Mouse (Mus musculus) liver, postnatal 0 days (tissue): Measurements from ENCODE around the gene Sh3bp4. TPM values are rescaled to one million over a fixed set of nuclear protein-coding genes. Genes with fewer than 3 reads are reported as not detected.

Source experiments
- ATAC-seq: fragments of 200-750 bp; cut with Nextera tagmentation; 2 replicates; pipeline ENCODE4 v1.8.0; 2017; ENCODE audit warnings: mild to moderate bottlenecking, moderate library complexity
- DNase-seq: peaks from one replicate; pipeline ENCODE4 v3.0.0-alpha.2; 2016
- H3K27ac ChIP-seq: fragments of 300-500 bp; sonication (generic); 2 replicates; pipeline ENCODE4 v1.5.1; 2014; ENCODE audit warnings: antibody characterized with exemption, moderate library complexity, mild to moderate bottlenecking, low read depth
- H3K27me3 ChIP-seq: fragments of 300-500 bp; sonication (generic); 2 replicates; pipeline ENCODE4 v1.6.1; 2014; ENCODE audit warnings: low read length, control low read depth, mixed read lengths; ENCODE audit not compliant: insufficient read depth
- H3K36me3 ChIP-seq: fragments of 300-500 bp; sonication (generic); replicated peaks from 2 replicates; pipeline ENCODE4 v1.6.1; 2014; ENCODE audit warnings: mild to moderate bottlenecking, control low read depth, low read length, moderate library complexity, mixed read lengths; ENCODE audit not compliant: insufficient read depth
- H3K4me1 ChIP-seq: fragments of 300-500 bp; sonication (generic); 2 replicates; pipeline ENCODE4 v1.6.1; 2014; ENCODE audit warnings: antibody characterized with exemption, mild to moderate bottlenecking, control low read depth; ENCODE audit not compliant: insufficient read depth
- H3K4me2 ChIP-seq: fragments of 300-500 bp; sonication (generic); 2 replicates; pipeline ENCODE4 v1.6.1; 2014; ENCODE audit warnings: low read depth, mild to moderate bottlenecking, low read length, moderate library complexity, mixed read lengths
- H3K4me3 ChIP-seq: fragments of 300-500 bp; sonication (generic); 2 replicates; pipeline ENCODE4 v1.5.1; 2014; ENCODE audit warnings: low read depth, low read length
- H3K9ac ChIP-seq: fragments of 300-500 bp; sonication (generic); replicated peaks from 2 replicates; pipeline ENCODE4 v1.6.1; 2014; ENCODE audit warnings: mild to moderate bottlenecking, moderate library complexity
- H3K9me3 ChIP-seq: fragments of 300-500 bp; sonication (generic); 2 replicates; pipeline ENCODE4 v1.6.1; 2016; ENCODE audit warnings: mild to moderate bottlenecking, control low read depth, low read length, mixed read lengths
- CTCF ChIP-seq: sonication (generic); IDR thresholded peaks from 2 replicates; pipeline ENCODE4 v1.5.1; 2016; ENCODE audit warnings: antibody characterized with exemption, low read depth
- EP300 ChIP-seq: IDR thresholded peaks from 2 replicates; pipeline ENCODE4 v1.6.1; 2016; ENCODE audit warnings: antibody characterized with exemption, low read depth, mild to moderate bottlenecking
- WGBS: fragments of 180-500 bp; shearing (Covaris S2); extraction: QIAGEN DNeasy Blood & Tissue Kit; methylation state at CpG from one replicate; pipeline ENCODE4 v1.1.7; 2014; ENCODE audit not compliant: insufficient replicate concordance; 5-methylcytosine and 5-hydroxymethylcytosine counted together
- polyA plus RNA-seq: library from polyadenylated mRNA; unstranded; fragments of >200 nt; fragmentation: Nextera tagmentation; extraction: Ambion mirVana; gene quantifications from 2 replicates; pipeline ENCODE4 v1.2.1, GENCODE M21; 2015

Gene Sh3bp4
- polyA plus RNA-seq, 1 experiment from 2014 or later, result 0.60 TPM

GRCm38 (mm10) chr1:89113731-89114130, 43.5 kb downstream of the Sh3bp4 start:
- no peaks in the 10 kb centered on the region for H3K36me3 ChIP-seq
- no peak for DNase-seq
- no peaks in the 10 kb centered on the region for H3K9me3 ChIP-seq
- H3K27ac ChIP-seq, result no peak overlapping the region
- no peak for TF ChIP-seq EP300
- no peak for TF ChIP-seq CTCF
- no peaks in the 10 kb centered on the region for H3K27me3 ChIP-seq
- peaks cover 6% of the 10 kb centered on the region for H3K4me1 ChIP-seq
- ATAC-seq, result no peak
- H3K4me3 ChIP-seq, result no peak overlapping the region
- H3K4me2 ChIP-seq, result no peak overlapping the region
- no peak overlapping the region for H3K9ac ChIP-seq
- 69% methylated on average over 3 of the region's 3 CpGs for WGBS

- no peak overlapping the region for H3K4me2 ChIP-seq
- no peaks in the 10 kb centered on the region for H3K9me3 ChIP-seq
- H3K27me3 ChIP-seq, result no peaks in the 10 kb centered on the region
- H3K4me3 ChIP-seq, result no peak overlapping the region
- DNase-seq (no peak), ATAC-seq (no peak)
- H3K4me1 ChIP-seq, result no peaks in the 10 kb centered on the region
- H3K36me3 ChIP-seq, result no peaks in the 10 kb centered on the region
- H3K9ac ChIP-seq, result no peak overlapping the region
- 77% methylated on average over 5 of the region's 5 CpGs for WGBS
- TF ChIP-seq CTCF (no peak), EP300 (no peak)
- no peak overlapping the region for H3K27ac ChIP-seq
These were observed 46.8 kb downstream of the Sh3bp4 start for GRCm38 (mm10) chr1:89117062-89117461.

- H3K9ac ChIP-seq, result no peak overlapping the region
- no peak for TF ChIP-seq CTCF
- TF ChIP-seq EP300, result no peak
- H3K36me3 ChIP-seq, result no peaks in the 10 kb centered on the region
- no peaks in the 10 kb centered on the region for H3K9me3 ChIP-seq
- H3K27ac ChIP-seq, result no peak overlapping the region
- H3K27me3 ChIP-seq, result no peaks in the 10 kb centered on the region
- no peaks in the 10 kb centered on the region for H3K4me1 ChIP-seq
- ATAC-seq (no peak), DNase-seq (no peak)
- H3K4me2 ChIP-seq, result no peak overlapping the region
- no peak overlapping the region for H3K4me3 ChIP-seq
- 76% methylated on average over 3 of the region's 3 CpGs for WGBS
These were observed 47.9 kb downstream of the Sh3bp4 start for GRCm38 (mm10) chr1:89118076-89118475.

- WGBS, result 82% methylated on average over 5 of the region's 5 CpGs
- Histone ChIP-seq H3K4me2 (no peak overlapping the region), H3K4me3 (no peak overlapping the region), H3K27ac (no peak overlapping the region), H3K27me3 (no peaks in the 10 kb centered on the region), H3K4me1 (no peaks in the 10 kb centered on the region), H3K9me3 (no peaks in the 10 kb centered on the region), H3K9ac (no peak overlapping the region), H3K36me3 (no peaks in the 10 kb centered on the region)
- no peak for TF ChIP-seq EP300
- no peak for TF ChIP-seq CTCF
- no peak for ATAC-seq
- DNase-seq, result no peak
These were observed 48.6 kb downstream of the Sh3bp4 start for GRCm38 (mm10) chr1:89118836-89119235.

DNA sequence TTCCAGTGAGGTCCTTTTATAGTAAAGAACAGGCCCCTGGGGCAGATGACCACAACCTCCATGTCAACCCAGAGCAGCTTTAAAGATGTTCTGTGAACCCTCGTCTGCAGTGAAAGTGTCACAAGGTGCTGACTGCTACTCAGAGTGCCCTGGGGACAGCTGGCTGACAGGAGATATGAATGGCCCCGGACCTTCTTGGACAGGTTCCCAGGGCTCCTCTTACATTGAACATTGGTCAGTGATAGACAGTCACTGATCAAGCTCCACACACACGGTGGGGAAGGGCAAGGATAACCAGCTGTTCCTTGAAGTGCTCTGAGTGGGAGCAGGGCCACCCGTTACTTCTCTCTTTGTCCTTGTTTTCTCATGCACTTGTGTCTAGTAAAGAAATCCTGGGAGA, 50.1 kb downstream of the Sh3bp4 start:
- Histone ChIP-seq H3K27me3 (no peaks in the 10 kb centered on the region), H3K9me3 (no peaks in the 10 kb centered on the region), H3K4me1 (no peaks in the 10 kb centered on the region), H3K4me3 (no peak overlapping the region), H3K9ac (no peak overlapping the region), H3K36me3 (no peaks in the 10 kb centered on the region), H3K4me2 (no peak overlapping the region), H3K27ac (no peak overlapping the region)
- TF ChIP-seq CTCF (no peak), EP300 (no peak)
- ATAC-seq, result no peak
- 48% methylated on average over 4 of the region's 4 CpGs for WGBS
- no peak for DNase-seq

- H3K36me3 ChIP-seq, result no peaks in the 10 kb centered on the region
- no peaks in the 10 kb centered on the region for H3K27me3 ChIP-seq
- no peak overlapping the region for H3K9ac ChIP-seq
- TF ChIP-seq CTCF, result no peak
- no peak for TF ChIP-seq EP300
- no peak for ATAC-seq
- H3K27ac ChIP-seq, result no peak overlapping the region
- H3K4me2 ChIP-seq, result no peak overlapping the region
- DNase-seq, result no peak
- H3K4me1 ChIP-seq, result no peaks in the 10 kb centered on the region
- 73% methylated on average over 8 of the region's 8 CpGs for WGBS
- H3K9me3 ChIP-seq, result no peaks in the 10 kb centered on the region
- no peak overlapping the region for H3K4me3 ChIP-seq
These were observed 51.3 kb downstream of the Sh3bp4 start for GRCm38 (mm10) chr1:89121466-89121865.

DNA sequence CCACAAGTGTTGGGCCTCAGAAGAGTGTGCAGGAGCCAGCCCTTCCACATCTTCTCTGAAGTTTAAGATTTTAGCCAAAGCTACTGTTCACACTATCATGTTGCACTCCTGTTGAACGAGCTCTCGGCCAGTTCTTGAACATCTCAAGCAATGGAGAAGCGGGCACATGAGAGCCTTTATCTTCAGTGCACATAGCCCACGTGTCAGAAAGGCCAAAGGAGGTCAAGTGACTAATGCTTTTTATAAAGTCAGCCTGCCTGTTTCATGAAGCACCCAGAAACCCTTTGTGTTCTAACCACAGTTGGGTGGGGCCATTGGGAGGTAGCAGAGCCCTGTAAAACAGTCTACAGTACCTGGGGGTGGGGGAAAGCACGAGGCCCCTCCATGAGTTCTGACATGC, 52.2 kb downstream of the Sh3bp4 start:
- H3K9ac ChIP-seq, result no peak overlapping the region
- H3K9me3 ChIP-seq, result 0 out of 2 replicates have a peak, but pooled peaks cover 2% of the 10 kb centered on the region
- no peak for ATAC-seq
- no peaks in the 10 kb centered on the region for H3K4me1 ChIP-seq
- H3K27ac ChIP-seq, result no peak overlapping the region
- WGBS, result 57% methylated on average over 5 of the region's 5 CpGs
- no peak for DNase-seq
- no peak overlapping the region for H3K4me3 ChIP-seq
- H3K36me3 ChIP-seq, result no peaks in the 10 kb centered on the region
- no peak for TF ChIP-seq EP300
- no peak for TF ChIP-seq CTCF
- no peaks in the 10 kb centered on the region for H3K27me3 ChIP-seq
- no peak overlapping the region for H3K4me2 ChIP-seq
